Mouse (Mus musculus) megakaryocyte, embryonic 14.5 days (primary cell): Measurements from ENCODE around the gene Birc2.

Experiments used
- FLI1 ChIP-seq: IDR thresholded peaks from 2 replicates; pipeline ENCODE4 v1.6.1; 2012; ENCODE audit warnings: low read length, inconsistent platforms, mixed read lengths
- GATA1 ChIP-seq: IDR thresholded peaks from 3 replicates; pipeline ENCODE4 v1.6.1; 2012; ENCODE audit warnings: mixed read lengths, low read length, inconsistent platforms, borderline replicate concordance

- TF ChIP-seq GATA1 = no peak
- no peak for TF ChIP-seq FLI1
Measured at GRCm38 (mm10) chr9:7835302-7835701, 1.6 kb downstream of the Birc2 start.
